Mouse (Mus musculus) bone marrow macrophage, adult 2 months (primary cell): ENCODE measurements around the gene Bmpr1b. TPM values are rescaled to one million over a fixed set of nuclear protein-coding genes. Genes with fewer than 3 reads are reported as not detected.

Source experiments
- H3K27ac ChIP-seq: 2 replicates; pipeline ENCODE4 v1.5.1; 2012; ENCODE audit warnings: low read depth, low read length; ENCODE audit not compliant: insufficient read depth
- H3K4me1 ChIP-seq: 2 replicates; pipeline ENCODE4 v1.6.1; 2012; ENCODE audit warnings: low read length; ENCODE audit not compliant: control insufficient read depth, insufficient read depth
- H3K4me3 ChIP-seq: 2 replicates; pipeline ENCODE4 v1.5.1; 2012; ENCODE audit warnings: mild to moderate bottlenecking, low read length, moderate library complexity; ENCODE audit not compliant: insufficient read depth
- CTCF ChIP-seq: IDR thresholded peaks from 2 replicates; pipeline ENCODE4 v1.5.1; 2012; ENCODE audit warnings: low read depth, mild to moderate bottlenecking, low read length, moderate library complexity
- POLR2A ChIP-seq: IDR thresholded peaks from 2 replicates; pipeline ENCODE4 v1.6.1; 2012; ENCODE audit warnings: mild to moderate bottlenecking, low read depth, low read length, borderline replicate concordance
- polyA plus RNA-seq: library from polyadenylated mRNA; stranded (reverse); fragments of >200 nt; gene quantifications from 2 replicates; pipeline ENCODE4 v1.2.4, GENCODE M21; 2012; ENCODE audit not compliant: missing spikeins, insufficient read depth, insufficient read length

Gene Bmpr1b
- polyA plus RNA-seq, 1 experiment: not detected

DNA sequence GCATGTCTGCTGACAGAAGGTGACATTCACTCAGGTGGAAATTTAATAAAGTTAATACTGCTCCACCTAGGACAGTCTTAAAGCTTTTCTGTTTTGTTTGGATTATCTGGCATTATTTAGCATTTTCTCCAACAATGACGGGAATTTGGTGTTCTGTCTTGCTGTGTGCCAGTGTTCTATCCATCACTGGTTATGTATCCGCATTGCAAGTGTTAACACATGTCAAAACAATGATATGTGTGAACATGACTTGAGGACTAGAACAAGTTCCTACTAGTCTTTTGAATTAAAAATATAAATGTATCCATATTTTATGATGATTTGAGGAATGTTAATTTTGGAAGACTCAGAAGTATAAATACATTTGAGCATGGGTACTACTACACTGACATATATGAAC lies 269.7 kb downstream of the Bmpr1b start:
- H3K4me1 ChIP-seq: no peaks in the 10 kb centered on the region

DNA sequence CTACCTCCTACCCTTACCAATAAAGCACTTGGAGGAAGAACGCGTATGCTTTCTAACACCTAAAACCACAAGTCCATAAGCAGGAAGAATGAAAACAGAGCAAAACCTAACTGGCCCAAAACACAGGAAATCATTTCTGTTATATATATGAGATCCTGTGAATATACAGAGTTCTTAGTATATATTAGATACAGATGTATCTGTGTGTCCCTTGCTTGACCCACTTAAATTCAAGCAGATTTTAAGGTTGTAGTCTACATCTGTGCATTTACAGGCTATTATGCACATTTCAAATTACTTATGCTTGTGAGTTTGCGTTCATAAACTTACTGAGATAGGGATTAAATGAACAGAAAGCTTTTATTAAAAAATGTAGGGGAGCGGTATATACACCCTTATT lies 271.5 kb downstream of the Bmpr1b start:
- Histone ChIP-seq H3K4me3 (no peak overlapping the region), H3K27ac (no peak overlapping the region), H3K4me1 (no peaks in the 10 kb centered on the region)
- TF ChIP-seq POLR2A: no peak
- no peak for TF ChIP-seq CTCF

More for the DNA sequence above, 269.7 kb downstream of the Bmpr1b start:
- H3K27ac ChIP-seq: no peak overlapping the region
- TF ChIP-seq CTCF: no peak
- no peak for TF ChIP-seq POLR2A
- no peak overlapping the region for H3K4me3 ChIP-seq

- H3K27ac ChIP-seq: no peak overlapping the region
- H3K4me3 ChIP-seq: no peak overlapping the region
- H3K4me1 ChIP-seq: no peaks in the 10 kb centered on the region
- no peak for TF ChIP-seq CTCF
- TF ChIP-seq POLR2A: no peak
Observed at GRCm38 (mm10) chr3:141896870-141897554, 272.2 kb downstream of the Bmpr1b start.

GRCm38 (mm10) chr3:141895096-141895495 lies 274.1 kb downstream of the Bmpr1b start:
- Histone ChIP-seq H3K4me1 (no peaks in the 10 kb centered on the region), H3K4me3 (no peak overlapping the region), H3K27ac (no peak overlapping the region)
- TF ChIP-seq CTCF (no peak), POLR2A (no peak)

GRCm38 (mm10) chr3:141890668-141891067 lies 278.6 kb downstream of the Bmpr1b start:
- TF ChIP-seq POLR2A (no peak), CTCF (no peak)
- H3K4me1 ChIP-seq: no peaks in the 10 kb centered on the region
- no peak overlapping the region for H3K4me3 ChIP-seq
- H3K27ac ChIP-seq: no peak overlapping the region

GRCm38 (mm10) chr3:141887476-141888274 lies 281.6 kb downstream of the Bmpr1b start:
- TF ChIP-seq CTCF: no peak
- TF ChIP-seq POLR2A: no peak
- Histone ChIP-seq H3K4me1 (no peaks in the 10 kb centered on the region), H3K27ac (no peak overlapping the region), H3K4me3 (no peak overlapping the region)

GRCm38 (mm10) chr3:141884190-141884589 lies 285.0 kb downstream of the Bmpr1b start:
- no peak overlapping the region for H3K27ac ChIP-seq
- no peaks in the 10 kb centered on the region for H3K4me1 ChIP-seq
- no peak for TF ChIP-seq CTCF
- TF ChIP-seq POLR2A: no peak
- no peak overlapping the region for H3K4me3 ChIP-seq

DNA sequence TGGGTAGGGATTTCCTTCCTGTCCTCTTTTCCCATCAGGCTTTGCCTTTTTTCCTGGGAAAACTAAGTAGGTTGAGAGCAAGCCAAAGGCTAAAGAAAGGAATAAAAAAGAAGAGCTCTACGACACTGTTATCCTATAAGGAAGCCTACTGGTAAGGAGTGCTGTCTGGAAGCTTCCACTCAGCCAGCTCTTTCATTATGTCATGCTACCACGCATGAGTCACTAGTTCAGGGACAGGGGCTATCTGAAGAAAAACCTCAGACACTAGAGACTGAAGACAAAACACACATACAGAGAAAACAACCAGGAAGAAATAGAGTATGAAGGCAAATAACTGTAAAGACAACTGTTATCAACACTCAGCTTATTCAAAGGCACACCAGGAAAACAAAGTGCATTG lies 286.7 kb downstream of the Bmpr1b start:
- TF ChIP-seq CTCF (no peak), POLR2A (no peak)
- no peak overlapping the region for H3K4me3 ChIP-seq
- no peak overlapping the region for H3K27ac ChIP-seq
- H3K4me1 ChIP-seq: no peaks in the 10 kb centered on the region

DNA sequence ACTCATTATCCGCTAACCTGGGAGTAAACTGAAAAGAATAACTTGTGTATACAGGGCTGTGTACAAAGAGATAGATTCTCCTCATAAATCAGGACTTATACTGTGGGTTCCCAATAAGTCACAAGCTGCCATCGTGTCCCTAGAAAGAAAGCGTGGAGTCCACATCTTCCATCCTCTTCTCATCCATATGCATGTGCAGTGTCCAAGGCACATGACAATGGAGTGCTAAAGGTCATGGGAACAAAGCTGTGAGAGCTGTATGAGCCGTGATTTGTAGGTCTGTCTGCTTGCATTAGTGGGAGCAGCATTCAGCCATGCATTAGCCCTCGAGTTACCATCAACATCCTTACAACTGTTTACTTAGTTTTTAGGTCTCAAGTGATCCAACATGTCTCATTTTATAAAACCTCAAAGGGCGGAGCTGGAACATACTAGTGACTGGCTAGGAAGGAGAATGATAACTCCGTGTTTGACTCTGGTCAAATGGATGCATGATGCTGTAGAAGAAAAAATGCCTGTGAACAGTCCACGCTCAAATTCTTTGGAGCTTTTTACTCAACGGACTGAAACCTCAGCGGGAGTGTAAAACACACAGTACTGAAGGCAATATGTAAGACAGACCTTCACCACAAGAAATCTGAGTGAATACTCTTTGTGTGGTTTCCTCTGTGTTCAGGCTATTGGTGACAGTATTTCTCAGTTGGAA lies 296.7 kb downstream of the Bmpr1b start:
- TF ChIP-seq CTCF: no peak
- no peak for TF ChIP-seq POLR2A
- H3K4me3 ChIP-seq: no peak overlapping the region
- H3K27ac ChIP-seq: no peak overlapping the region
- H3K4me1 ChIP-seq: no peaks in the 10 kb centered on the region
